Mouse (Mus musculus): ENCODE results near the gene Psmd3. TPM values are rescaled to one million over a fixed set of nuclear protein-coding genes. Genes with fewer than 3 reads are reported as not detected.
"Not testable (repeated sequence)": the region's sequence is repeated elsewhere in the genome, so short reads cannot be mapped to it uniquely, and the experiment has no call there.

Psmd3 gene
- 211 and 224 TPM in 2 replicates for polyA plus RNA-seq (2015; fragmentation: Nextera tagmentation; extraction: Ambion mirVana)

DNA sequence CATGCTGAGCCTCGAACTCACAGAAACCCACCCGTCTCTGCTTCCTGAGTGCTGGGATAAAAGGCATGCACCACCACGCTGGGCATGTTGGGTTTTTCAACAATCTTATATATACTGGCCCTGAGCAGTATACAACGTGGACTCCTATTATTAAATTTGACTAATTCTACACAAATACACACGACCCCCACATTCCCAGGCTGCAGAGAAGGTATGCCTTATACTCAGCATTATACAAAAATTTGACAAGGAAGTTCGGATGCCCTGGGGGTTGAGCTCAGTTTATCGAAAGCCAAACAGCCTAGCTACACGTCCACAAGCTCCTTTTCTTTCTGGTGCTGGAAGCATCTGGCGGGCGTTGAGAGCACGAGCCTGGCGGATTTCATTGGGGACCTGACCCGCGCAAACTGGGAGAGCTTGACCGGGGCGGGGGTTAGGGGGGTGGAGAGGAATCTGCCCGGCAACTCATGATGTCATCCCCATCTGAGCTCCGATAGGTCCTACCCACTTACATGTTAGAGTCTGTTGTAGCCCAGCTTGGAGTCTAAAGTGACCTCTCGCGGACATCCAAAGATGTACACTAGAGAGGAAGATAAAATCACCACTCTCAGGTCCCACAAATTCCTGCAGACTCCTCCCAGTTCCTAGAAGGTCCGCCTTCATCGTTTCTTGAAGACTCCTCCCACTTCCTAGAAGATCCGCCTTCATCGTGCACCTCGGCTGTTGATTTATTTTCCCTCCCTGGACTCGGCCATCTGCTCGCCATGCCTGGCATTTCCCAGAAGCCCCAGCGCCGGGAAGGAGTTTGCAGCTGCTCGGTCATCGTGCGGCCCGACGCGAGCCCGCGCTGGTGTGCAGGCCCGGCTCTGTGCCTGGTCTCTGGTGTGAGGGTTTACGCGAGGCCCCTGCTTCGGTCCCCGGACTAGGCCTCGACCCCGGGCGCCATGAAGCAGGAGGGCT, at the start of gene Psmd3:
TSS of gene Psmd3 (plus strand) at position 769 of the 960 bp plus-strand sequence.
- DNase-seq (ENCODE audit: low spot score): peak; percentile 97

DNA sequence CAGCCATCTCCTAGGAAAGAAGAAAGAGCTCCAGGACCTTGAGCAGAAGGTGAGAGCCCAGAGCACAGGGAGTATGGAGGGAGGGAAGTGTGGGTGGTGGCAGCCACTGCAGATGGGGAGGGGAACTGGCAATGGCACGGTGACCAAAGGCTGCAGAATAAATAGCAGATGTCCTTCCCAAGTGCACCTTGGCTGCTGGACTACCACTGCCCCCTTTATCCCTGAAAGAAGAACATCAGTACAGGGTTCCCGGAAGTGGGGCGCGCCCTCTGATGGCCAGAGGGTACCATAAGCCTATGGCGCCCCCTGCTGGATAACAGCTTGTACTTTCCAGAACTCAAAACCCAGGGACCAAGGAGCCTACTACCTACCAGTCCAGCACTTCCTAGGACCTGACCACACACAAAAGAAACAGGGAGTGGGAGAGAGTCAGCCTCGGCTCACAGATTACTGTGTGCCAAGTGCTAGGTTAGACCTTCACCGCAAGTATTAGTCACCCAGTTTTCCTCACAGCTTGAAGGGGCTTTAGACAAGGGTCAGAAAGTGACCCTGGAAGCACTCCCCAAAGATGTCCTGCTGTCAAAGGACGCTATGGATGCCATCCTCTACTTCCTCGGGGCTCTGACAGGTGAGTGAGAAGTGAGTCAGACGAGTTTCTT, 46.9 kb upstream of the Psmd3 start:
- peak; percentile 67 for DNase-seq (ENCODE audit: low spot score)

DNA sequence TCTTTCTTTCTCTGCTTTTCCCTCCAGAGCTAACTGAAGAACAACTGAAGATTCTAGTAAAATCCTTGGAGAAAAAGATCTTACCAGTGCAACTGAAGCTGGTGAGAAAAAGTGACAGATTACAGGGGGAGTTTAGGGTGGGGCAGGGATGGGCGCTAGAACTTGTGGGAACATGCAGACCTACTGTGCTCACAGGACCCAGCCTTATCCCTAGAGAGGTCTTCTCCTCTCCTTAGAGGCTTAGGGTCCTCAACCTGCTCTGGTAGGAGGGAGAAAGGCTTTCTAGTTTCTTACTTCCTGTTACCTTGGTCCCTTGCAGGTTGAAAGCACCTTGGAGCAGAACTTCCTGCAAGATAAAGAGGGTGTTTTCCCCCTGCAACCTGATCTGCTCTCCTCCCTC, 44.9 kb upstream of the Psmd3 start:
- no peak for DNase-seq (ENCODE audit: low spot score)

DNA sequence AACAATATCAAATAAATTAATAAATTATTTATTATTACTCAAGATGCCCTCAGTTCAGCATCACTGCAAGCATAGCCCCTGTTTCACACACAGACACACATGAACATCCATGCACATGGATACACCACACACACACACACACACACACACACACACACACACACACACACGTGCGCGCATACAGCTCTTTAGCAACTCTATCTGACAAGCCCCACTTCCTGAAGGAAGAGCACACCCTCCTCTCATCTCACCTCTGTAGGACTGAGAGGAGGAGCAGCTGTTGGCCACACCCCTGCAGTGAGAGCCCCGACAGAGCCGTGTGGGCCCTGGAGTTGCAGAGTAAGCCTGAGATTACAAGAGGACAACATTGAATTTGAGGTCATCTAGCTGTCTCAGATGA, 42.3 kb upstream of the Psmd3 start:
- DNase-seq (ENCODE audit: low spot score): no peak

DNA sequence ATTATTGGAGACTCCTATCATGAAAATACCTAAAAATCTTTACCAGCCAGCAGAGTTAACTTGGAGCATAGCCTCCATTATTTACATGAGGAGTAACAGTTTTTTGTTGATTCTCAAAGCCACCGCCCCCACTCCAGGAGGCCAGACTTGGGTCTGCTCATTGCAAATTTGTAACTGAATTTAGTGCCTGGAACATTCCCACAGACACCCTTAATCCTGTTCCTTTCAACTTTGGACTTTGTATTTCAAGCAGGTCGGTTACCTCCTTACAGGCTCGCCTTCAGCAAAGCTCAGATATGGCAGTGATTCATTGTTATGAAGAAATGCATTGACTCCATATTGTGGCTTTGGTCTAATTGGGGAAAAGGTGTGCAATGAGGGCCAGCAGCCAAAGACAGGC, 37.6 kb upstream of the Psmd3 start:
- DNase-seq (ENCODE audit: low spot score): no peak

DNA sequence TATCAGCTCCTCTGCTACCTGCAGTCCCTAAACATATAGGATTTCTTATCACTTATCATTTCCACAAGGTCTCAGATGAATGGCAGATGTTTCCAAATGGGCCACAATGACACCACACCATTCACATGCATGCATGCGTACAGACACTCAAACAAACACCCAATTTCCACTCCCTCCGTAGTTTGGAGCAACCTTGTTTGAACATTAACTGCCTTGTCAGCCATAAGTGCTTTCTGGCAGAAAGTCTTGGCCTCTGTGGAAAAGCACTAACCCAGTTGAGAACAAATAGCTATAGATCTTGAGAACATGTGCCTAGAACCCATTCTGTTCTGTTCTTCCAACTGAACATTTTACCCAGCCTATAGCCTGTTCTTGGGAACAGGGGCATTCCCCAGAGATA, 36.4 kb upstream of the Psmd3 start:
- DNase-seq (ENCODE audit: low spot score): no peak

DNA sequence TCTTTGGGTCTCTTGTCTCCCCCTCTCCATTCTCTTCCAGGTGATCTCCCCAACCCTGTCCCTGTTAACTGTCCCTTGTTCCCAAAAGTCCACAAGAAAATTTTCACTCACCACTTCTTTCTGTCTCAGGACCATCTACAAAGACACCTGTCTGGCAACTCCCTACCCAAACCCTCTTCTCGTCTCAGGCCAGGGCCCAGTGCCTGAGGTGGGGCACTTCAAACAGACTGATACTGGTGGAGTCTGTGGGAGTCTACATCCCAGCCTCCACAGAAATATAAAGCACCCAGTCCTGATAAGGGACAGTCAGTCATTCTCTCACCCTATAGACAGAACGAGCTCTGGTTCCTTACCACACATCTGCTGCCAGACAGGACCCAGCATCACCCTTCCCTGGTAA, 35.9 kb upstream of the Psmd3 start, which contains the start of gene Gsdma2:
TSS of gene Gsdma2 (plus strand) at position 301 of the 400 bp plus-strand sequence.
- no peak for DNase-seq (ENCODE audit: low spot score)

DNA sequence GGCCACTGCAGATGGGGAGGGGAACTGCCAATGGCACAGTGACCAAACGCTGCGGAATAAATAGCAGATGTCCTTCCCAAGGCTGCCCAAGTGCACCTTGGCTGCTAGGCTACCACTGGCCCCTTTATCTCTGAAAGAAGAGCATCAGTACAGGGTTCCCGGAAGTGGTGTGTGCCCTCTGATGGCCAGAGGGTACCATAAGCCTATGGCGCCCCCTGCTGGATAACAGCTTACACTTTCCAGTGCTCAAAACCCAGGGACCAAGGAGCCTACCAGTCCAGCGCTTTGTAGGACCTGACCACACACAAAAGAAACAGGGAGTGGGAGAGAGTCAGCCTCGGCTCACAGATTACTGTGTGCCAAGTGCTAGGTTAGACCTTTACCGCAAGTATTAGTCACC, 27.3 kb upstream of the Psmd3 start:
- peak; percentile 81 for DNase-seq (ENCODE audit: low spot score)

DNA sequence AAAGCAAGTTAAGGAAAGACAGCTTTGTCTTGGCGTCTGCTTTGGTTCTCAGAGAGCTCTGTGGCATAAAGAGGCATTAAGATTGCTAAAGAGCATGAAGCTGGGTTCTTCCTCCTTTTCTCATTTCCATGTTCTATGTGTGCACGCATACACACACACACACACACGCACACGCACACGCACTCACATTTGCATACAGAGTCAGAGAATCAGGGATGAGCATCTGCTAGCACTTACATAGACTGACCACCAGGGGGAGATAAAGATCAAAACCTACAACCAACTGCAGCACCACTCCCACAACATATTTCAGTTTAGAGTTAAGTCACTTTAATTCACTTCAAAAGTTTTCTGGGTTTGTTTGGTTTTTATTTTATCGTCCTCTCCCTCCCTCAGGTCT, 21.8 kb upstream of the Psmd3 start:
- peak; percentile 73 for DNase-seq (ENCODE audit: low spot score)

DNA sequence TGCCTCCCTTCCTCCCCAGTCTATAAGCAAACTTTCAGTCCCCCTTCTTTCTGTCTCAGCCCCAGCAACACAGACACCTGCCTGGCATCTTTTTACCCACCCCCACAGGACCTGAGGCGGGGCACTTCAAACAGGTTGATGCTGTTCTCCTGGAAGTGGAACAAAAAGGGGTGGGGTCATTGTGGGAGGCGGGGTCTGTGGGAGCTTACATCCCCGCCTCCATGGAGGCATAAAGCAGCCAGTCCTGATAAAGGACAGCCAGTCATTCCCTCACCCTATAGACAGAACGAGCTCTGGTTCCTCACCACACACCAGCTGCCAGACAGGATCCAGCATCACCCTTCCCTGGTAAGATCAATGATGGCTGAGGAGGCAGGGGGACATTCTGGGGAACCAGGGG, 18.3 kb upstream of the Psmd3 start, which contains the start of gene Gsdma:
TSS of gene Gsdma (plus strand) at position 261 of the 400 bp plus-strand sequence.
- DNase-seq (ENCODE audit: low spot score): no peak

DNA sequence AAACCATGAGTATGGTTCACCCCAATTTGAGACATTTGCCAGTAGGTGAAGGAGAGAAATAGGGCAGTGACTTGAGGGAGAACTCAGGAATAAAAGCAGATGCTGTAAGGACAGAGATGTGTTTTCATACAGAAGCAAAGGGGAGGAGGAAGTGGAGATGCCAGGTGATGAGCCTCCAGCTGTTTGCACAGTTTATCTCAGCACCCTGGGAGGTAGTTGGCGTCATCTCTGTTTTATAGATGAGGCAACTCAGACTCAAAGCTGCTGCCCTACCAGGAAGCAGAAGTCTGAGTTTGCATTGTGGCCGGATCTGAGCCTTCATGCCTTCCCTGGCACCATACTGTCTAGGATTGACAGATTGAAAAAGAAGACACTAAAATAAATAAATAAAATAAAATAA, 13.4 kb upstream of the Psmd3 start:
- peak; percentile 34 for DNase-seq (ENCODE audit: low spot score)

DNA sequence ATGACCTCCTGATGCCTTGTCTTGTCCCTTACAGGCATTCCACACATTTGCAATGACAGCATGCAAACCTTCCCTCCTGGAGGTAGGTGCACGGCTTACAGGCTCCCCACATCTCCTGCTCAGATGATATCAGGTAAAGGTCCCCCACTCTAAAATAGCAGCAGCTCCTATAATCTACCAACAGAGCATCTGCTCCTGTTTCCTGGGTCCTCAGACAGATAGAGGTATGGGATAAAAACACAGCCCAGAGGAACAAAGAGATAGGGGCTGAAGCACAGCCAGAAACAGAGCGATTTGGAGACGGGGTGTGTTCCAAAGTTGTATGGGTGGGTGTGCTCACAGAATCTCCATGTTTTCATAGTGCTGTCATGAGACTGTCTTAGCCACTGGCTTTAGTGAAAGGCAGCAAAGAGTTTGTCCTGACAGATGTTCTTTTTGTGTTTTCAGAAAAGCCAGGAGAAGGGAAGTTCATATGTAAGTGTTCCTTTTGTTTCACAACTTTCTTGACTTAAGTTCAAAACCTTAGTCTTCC, 11.0 kb upstream of the Psmd3 start:
- DNase-seq (ENCODE audit: low spot score): no peak

DNA sequence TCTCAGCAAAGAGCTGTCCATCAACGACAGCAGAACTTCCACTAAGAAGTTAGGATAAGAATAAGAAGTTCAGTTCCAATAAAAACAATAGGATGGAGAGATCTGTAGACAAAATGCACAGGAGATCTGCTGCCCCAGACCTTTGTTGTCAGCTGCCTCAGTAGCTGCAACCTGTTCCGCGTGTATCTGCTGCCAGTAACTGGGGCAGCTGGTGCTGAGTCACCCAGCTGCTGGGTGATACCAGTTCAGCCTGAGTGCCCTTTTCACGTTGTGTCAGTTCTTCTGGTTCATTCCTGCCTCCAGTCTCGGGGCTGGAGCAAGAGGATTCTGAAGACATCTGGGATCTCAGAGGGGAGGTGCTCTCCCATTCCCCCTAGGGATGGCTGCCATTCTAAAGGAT, 10.5 kb upstream of the Psmd3 start:
- DNase-seq (ENCODE audit: low spot score): no peak

DNA sequence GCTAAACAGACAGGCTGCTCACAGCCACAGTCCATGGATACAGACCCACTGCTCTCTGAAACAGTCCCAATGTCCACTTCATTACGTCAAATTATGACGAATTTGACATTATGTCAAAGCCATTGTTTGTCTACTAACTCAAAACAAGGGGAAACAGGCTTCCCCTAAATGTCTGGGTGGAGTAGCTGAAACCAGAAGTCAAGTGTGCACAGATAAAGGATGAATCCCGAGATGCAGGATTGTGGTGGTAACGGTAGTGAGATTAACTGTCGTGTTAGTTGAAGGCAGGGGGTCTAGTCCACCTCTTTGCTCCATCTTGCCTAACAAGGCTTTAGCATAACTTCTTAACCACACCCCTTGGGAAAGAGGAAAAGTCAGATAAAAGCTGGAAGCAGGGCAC, 9.9 kb upstream of the Psmd3 start:
- DNase-seq (ENCODE audit: low spot score): no peak

DNA sequence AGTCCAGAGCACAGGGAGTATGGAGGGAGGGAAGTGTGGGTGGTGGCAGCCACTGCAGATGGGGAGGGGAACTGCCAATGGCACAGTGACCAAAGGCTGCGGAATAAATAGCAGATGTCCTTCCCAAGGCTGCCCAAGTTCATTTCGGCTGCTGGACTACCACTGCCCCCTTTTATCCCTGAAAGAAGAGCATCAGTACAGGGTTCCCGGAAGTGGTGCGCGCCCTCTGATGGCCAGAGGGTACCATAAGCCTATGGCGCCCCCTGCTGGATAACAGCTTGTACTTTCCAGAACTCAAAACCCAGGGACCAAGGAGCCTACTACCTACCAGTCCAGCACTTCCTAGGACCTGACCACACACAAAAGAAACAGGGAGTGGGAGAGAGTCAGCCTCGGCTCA, 9.2 kb upstream of the Psmd3 start:
- DNase-seq (ENCODE audit: low spot score): peak; percentile 76

DNA sequence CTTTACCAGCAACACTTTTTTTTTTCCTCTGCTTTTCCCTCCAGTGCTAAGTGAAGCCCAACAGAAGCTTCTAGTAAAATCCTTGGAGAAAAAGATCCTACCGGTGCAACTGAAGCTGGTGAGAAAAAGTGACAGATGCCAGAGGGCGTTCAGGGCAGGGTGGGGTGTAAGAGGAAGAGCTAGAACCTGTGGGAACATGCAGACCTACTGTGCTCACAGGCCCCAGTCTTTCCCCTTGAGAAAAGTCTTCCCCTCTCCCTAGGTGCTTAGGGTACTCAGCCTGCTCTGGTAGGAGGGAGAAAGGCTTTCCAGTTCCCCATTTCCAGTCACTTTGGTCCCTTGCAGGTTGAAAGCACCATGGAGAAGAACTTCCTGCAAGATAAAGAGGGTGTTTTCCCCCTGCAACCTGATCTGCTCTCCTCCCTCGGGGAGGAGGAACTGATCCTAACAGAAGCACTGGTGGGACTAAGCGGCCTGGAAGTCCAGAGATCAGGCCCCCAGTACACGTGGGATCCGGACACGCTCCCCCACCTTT, 6.5 kb upstream of the Psmd3 start:
- no peak for DNase-seq (ENCODE audit: low spot score)

DNA sequence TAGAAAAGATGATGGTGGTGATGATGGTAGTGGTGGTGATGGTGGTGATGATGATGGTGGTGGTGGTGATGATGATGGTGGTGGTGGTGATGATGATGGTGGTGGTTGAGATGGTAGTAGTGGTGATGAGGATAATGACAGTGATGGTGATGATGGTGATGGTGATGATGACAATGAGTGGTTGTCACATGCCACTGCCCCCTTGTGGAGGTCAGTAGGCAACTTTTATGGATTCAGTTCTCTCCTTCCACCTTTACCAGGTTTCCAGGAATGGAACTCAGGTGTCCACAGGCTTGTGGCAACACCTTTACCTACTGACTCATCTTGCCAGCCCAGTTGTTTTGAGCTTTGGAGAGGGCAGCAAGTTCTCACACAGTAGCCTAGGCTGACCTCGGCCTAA, 2.3 kb upstream of the Psmd3 start:
- DNase-seq (ENCODE audit: low spot score): no peak

DNA sequence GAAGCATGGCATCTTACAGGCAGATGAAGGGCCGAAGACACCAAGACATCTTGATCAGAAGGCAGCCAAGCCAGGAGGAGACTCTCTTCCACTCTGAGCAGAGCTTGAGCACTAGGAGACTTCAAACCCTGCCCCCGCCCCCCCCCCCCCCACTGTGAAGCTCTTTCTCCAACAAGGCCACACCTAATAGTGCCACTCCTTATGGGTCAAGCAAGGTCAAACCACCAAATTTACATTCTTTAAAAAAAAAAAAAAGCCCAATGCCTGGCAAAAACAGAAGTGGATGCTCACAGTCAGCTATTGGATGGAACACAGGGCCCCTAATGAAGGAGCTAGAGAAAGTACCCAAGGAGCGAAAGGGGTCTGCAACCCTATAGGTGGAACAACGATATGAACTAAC, 1.8 kb upstream of the Psmd3 start:
- DNase-seq (ENCODE audit: low spot score): not testable (repeated sequence)

DNA sequence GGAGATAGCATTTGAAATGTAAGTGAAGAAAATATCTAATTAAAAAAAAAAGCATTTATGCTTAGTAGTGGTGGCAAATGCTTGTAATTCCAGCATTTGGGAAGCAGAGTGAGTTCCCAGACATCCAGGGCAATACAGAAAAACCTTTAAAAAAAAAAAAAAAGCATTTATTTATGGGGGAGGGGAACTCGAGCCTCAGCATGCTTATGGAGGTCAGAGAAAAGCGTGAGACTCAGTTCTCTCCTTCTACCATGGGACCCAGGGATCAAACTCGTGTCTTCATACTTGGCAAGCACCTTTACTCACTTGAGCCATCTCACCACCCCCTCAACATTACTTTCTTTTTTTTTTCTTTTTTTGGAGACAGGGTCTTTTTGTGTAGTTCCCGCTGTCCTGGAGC, 1.2 kb upstream of the Psmd3 start:
- no peak for DNase-seq (ENCODE audit: low spot score)

DNA sequence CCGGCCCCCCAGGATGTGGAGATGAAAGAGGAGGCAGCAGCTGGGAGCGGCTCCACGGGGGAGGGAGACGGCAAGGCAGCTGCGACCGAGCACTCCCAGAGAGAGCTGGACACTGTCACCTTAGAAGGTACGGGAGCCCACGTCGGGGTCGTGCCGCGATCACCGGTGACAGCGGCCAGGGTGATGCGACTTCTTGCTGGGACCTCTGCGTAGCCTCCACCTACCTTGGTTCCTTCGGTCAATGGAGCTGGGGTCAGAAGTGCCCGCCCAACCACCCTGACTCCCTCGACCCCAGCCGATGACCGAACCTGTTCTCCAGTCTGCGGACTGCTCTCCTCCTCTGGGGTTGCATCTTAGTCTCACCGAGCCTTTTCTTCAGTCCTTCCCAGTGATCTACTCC, 457 bp downstream of the Psmd3 start:
- no peak for DNase-seq (ENCODE audit: low spot score)

DNA sequence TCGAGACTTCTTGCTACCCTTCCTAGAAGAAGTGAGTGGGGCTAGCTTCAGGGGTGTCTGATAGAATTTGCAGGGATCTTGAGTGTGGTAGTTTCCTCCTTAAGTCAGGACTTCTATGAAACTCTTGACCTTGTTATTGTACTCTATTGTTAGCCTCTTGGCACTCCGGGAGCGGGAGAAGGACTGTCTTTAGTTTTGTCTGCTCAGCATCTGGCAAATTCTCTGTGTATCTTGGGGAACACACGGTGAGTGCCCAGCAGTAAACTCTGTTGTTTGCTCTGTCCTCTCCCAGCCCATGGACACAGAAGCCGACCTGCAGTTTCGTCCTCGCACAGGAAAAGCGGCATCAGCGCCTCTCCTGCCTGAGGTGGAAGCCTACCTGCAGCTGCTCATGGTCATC, 3.3 kb downstream of the Psmd3 start:
- DNase-seq (ENCODE audit: low spot score): no peak

DNA sequence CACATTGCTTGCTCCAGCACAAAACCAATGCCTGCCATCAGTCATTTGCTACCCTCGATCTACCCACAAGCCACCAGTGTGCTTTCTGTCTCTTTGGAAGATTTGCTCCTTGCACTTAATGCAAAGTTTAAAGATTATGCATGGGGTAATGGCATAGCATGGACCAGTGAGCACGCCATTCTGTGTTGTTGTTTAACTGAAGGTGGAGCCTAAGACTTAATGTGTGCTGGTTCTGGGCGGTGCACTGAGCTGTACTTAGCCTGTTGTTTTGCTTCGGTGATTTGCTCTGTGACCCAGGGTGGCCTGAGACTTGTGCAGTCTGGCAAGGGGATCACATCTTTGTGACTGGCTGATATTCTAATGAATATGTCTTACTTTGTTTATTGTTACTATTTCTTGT, 4.6 kb downstream of the Psmd3 start:
- DNase-seq (ENCODE audit: low spot score): no peak
